Mouse (Mus musculus) thymus, postnatal 25 days (tissue): Measurements from ENCODE around the gene H2afy2.

Source experiments
- DNase-seq: peaks from one replicate; pipeline ENCODE4 v3.0.0; 2022

H2afy2 gene

DNA sequence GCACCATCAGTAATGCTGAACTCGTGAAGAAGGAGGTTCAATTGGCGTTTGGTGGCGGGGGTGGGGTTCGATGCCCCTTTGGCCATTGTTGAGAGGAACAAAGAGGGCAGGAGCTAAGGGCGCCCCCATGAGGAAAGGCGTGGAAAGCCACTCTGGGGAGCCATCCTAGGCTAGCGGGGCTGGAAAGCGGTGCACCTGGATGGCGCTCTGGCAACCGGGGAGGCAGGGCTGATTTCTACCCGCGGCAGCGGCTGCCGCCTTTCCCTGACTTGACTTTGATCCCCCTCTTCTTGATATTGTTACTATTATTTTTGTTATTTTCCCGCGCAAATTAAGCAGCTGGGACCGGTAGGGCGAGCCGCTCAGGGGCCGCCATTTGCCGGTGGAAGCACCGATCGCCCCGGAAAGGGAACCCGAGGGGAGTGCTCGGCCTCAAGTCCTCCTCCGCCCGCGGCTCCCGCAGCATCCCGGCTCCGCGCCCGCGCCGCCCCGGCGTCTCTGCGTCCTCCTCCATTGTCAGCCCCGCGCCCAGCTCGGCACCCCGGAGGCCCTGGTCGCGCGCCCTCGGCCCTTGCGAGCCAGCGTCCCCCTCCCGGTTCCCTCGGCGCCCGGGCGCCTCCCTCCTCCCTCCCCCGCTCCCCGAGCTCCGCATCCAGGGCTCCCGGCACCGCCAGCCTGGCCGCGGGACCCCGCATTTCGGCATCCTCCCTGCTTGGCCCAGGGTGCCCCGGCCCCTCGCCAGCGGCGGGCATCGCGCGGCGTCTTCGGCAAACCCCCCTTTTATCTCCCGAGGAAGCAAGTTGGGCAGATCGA lies 942 bp downstream of the H2afy2 start:
- DNase-seq, result peak; percentile 26

DNA sequence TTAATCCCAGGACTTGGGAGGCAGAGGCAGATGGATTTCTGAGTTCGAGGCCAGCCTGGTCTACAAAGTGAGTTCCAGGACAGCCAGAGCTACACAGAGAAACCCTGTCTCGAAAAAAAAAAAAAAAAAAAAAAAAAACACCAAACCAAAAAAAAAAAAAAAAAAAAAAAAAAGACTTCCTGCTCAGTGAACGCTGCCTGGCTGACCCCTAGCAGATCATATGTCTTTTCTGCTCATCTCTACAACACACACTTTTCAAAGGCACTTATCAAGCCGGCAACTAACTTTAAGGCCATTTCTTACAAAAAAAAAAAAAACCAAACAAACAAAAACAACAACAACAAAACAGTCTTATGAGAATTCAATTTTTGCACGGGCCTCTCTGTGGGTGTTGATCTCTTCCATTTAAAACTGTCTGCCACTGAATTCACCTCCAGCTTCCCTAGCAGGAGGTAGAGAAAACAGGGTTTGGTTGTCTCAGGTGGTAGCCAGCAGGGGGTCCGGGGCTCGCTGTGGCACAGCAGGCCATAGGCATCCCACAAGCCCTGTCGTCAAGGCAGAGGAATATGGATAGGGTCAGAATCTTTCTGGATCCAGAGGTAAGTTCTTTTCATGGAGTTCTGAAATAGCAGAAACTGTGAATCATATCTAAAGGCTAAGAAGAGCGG lies 2.4 kb downstream of the H2afy2 start:
- no peak for DNase-seq

DNA sequence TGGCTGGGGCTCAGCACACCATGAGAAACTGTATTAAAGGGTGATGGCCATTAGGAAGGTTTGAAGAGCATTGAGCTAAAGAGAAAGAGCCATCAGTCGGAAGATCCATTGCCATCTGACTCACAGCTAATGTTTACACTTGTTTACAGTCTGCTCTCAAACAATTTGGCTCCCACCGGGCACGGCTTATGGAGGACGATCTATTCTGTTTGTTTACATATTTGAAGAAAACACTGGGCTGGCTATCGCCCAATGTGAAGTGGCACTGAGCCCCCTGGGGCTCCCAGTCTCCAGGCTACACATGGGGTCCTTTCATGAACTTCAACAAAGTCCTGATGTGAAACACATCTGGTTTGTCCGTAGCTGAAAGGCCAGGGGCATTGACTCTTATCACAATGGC lies 17.1 kb downstream of the H2afy2 start:
- DNase-seq, result no peak

DNA sequence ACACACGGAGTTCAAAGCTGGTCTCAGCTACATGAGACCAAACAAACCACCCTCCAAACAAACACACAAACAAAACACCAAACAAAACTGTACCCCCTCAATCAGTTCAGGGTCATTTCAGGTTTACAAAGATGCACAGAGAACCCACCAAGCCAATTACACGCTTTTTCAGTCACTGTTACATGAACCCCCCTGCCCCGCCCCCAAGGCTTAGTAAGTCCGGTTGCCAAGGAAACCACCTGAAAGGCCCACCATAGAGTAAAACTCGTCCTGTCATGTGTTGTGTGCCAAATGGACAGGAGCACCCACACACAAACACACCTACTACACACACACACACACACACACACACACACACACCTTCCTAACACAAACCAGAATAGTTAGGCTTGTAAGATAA lies 18.4 kb downstream of the H2afy2 start:
- DNase-seq, result no peak

DNA sequence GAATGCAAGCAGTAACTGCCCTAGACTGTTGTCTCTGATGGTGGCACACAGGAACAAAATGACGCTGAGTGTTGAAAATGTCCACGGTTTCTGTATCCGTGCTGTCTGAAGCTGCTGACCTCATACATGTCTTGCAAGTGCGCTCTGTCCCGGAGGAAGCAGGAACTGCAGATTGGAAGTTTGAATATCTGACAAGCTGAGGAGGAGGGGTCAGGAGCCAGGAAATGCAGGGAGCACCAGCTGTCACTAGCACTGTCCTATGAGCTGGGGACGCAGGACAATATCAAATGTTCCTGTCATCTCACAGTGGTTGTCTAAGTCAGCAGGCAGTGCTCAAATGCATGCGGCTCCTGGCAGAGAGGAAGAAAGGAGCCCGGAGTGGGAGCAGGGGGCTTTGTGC lies 19.3 kb downstream of the H2afy2 start:
- no peak for DNase-seq

DNA sequence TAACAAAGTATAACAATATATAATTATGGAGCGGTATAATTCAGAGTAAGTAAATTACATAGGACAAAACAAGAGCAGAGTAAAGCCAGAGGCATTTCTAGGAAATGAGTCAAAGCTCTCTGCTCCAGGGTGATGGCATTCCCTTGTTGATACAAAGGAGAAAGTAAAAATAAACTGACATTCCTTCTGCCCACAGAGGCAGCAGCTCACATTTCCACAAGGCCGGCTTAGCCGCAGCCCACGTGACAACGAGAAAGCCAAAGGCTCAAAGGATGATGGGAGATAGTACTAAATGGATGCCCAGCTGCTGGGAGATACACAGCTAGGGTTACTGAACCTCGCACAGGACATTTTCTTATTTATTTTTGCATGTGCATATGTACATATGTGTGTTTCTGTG lies 24.1 kb downstream of the H2afy2 start:
- DNase-seq, result no peak

DNA sequence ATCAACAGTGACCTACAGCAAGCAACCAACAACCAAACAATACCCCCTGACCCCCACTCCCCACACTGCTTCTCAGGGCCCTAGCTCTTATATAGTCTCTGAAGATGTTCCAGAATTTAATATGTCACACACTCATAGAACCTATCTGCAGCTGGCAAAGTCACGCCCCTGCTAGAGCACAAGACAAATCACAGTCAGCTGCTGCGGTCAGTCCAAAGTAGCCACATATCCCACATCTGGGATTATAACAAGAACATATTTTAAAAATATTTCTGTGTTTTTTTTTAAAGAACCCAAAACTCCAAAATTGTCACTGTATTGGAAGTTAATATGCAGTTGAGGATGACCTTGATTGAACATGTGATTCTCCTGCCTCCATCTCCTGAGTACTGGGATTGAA lies 25.0 kb downstream of the H2afy2 start:
- no peak for DNase-seq

DNA sequence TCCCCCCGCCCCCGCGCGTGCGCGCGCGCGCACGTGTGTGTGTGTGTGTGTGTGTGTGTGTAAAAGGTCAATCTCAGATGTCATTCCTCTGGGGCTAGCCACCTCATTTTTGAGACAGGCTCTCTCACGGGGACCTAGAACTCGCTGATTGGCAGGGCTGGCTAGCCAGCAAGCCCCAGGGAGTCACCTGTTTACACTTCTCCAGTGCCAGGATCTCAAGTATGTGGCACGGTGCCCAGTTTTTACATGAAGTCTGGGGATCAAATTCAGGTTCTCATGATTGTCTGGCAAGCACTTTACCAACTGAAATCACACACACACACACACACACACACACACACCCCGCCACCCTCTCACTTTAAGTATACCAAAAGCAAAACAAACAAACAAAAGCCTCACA lies 26.9 kb downstream of the H2afy2 start:
- no peak for DNase-seq

DNA sequence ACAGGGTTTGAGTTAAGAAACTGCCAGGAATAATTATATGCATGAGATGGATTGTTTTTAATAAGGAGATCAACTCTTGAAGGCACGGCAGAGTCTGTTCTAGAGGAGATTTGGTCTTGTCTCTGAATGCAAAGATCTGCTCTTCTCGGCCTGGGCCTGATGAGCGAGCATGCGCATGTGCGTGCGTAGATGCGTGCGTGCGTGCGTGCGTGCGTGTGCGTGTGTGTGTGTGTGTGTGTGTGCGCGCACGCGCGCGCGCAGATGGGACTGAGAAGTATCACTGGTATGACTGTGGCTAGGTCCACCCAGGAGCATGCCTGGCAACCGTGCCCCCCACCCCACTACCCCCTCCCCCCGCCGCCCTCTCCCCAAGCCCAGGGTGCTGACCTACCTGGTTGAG lies 30.9 kb downstream of the H2afy2 start:
- no peak for DNase-seq

DNA sequence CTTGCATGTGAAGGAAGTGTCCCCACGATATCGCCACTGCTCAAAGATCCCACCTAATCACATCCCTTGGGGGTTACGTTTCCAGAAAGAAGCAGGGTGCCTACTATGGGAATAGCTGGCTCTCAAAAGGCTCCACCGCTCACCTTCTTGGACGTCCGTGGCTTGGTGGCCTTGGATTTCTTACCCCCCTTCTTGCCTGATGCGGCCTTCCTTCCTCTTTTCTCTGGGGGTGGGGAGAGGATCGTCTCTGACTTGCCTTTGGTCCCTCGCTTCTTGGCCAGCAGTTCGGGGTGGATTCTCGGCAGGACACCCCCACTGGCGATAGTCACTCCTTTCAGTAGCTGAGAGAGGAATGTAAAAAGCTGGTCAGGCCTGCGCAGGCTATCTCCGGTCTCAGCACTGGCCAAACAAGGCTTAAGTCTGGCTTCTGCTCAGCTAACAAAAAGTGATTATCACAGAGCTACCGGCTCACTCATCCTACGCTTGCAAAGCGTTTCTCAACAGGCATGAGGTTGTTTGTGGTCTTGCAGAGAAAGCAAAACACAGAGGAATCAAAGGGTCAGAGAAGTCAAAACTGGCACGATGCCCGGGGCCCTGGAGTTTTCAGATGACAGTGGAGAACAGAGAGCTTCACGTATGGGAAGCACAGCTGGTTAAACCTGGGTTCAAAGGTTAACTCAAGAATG lies 32.3 kb downstream of the H2afy2 start:
- no peak for DNase-seq

DNA sequence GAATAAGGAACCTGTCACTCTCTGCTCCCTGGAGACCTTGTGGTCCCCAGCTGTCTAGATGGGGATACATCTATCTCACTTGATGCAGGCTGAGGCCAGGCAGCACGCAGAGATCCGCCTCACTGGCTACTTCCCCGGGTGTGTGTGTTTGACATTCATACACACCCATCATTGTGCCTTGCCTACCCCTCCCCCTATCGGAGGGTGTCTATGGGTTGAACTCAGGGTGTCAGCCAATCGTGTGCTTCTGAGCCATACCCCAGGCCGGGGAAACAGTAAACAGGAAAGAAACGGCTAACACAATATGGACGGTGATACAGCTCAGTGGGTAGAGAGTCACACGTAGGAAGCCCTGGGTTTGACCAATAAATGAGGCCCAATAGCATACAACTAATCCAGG lies 33.9 kb downstream of the H2afy2 start:
- no peak for DNase-seq

DNA sequence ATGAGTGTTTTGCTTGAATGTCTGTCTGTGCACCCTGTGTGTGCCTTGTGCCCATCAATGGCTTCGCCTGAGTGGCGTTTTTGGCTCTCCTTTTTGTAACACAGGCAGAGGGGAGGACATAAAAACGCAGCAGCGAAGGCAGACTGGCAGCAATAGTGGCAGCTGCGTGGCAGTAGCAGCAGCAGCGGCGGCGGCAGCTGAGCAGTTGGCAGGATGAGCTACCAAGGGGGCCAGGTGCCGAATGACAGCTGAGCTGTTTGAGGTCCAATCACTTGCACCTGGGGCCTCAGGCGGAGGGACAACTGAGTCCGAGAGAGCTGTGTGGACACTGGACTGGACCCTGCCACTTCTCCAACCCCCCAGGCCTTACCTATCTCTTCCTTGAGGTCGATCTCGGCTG lies 36.6 kb downstream of the H2afy2 start:
- DNase-seq, result no peak

DNA sequence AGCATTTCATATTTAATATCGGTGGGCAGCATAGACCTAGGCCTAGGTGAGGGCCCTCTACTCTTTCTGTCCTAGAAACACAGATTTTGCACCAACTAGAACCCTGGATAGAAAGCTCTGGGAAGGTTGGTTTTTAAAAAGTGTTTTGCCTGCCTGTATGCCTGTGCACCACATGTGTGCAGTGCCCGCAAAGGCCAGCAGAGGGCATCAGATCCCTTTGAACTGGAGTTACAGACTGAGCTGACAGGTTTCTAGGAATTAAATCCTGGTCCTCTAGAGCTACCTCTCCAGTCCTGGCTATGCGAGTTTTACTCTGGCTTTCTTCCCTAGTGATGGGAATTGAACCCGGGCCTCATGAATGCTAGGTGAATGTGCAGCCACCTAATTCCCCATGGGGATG lies 38.8 kb downstream of the H2afy2 start:
- peak; percentile 19 for DNase-seq

DNA sequence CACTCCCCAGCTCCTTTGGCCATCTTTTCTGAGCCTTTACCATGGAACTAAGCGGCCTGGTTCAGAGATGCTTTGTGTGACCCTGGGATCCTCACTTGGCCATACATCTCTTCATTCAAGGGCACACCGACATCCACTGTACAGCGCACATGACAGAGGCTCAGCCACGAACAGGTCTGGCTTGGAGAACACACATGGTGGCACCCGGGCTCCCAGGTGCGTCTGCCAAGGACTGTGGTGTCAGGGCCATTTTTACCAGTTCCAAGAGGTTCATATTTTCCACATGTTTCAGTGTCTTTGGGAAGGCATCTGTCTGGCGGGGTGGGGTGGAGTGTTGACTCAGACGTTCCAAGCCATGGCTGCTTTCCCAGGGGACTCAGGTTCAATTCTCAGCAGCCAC lies 41.6 kb downstream of the H2afy2 start:
- DNase-seq, result no peak

DNA sequence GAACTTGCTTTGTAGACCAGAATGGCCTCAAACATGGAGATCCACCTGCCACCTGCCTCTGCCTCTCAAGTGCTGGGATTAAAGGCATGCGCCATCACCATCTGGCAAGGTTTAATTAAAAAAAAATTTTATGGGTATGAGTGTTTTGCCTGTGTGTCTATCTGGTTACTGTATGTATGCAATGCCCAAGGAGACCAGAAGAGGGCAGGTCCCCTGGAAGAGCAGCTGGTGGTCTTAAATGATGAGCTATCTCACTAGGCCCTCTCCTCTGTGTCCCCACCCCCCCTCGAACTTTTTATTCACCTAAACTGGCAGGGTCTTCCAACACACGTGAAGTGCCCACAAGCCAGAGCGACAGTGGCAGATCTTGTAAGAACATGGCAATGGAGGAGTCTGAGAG lies 42.1 kb downstream of the H2afy2 start:
- DNase-seq, result no peak

DNA sequence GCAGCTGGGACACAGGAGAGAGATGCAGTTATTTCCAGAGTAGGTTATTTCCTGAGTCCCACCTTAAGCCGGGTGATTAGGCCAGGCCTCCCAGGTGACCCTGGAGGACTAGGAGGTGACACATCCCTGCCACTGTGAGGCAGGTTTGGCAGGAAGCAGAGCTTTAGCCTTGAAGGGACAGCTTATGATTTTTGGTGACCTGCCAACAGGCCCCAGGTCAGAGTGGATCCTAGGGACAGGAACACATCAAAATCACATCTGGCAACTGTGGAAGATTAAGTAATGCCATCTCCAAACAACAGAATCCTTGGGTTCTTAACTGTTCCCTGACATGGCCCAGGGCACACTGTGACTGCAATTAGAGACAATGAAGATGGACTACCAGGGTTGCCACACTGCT lies 42.6 kb downstream of the H2afy2 start:
- no peak for DNase-seq

DNA sequence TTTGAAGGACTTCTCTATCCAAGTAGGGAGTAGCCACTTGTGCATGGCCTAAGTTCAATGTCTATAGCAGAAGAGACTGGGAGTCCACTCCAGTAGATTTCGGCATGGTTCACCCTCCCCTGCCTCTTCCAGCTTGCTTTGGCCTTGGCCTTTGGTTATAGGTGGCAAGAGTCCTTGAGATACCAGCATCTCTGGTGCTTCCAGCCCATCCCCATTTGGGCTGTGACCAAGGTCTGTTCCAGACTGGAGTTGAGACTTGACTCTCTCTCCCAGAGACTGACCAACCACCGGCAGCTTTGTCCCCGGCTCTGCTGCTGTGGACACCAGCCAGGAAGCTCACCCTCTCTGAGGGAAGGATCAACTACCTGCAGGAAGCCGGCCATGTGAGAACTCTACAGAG lies 45.8 kb downstream of the H2afy2 start:
- no peak for DNase-seq

DNA sequence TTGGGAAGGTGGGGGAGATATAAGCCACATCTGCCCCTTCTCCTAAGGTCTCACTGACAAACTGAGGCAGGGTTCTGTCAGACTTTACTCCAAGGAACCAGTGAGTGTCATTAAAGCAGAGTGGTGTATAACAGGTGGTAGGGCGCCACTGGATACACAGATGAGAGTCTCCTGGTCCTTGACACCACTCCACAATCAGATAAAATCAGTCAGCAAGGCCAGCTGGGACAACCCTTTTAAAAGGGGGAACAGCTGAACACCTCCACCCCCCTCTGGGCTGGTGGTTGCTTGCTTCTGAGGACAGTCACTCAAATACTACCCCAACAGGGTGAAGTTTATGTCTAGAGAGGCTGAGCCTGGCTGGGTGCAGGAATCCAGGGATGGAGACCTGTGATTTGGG lies 46.4 kb downstream of the H2afy2 start:
- no peak for DNase-seq

DNA sequence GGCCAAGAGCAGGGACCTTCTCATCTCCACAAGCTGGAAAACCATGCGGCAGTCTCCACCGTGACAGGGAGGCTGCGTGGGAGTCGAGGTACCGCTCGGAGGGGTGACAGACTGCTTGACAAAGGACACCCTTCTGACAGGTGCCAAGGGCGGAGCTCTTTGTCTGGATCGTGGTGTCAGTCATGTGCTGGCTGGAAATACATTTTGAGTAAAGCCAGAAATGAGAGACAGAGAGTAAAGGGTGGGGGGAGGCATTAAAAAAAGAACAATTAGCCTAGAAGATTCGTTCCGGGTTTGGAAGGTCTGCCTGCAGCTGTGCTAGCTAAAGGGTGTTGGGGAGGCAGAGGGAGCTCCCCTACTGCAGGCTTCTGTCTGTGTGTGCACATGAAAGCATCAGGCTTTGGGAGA lies 47.3 kb downstream of the H2afy2 start:
- DNase-seq, result no peak

DNA sequence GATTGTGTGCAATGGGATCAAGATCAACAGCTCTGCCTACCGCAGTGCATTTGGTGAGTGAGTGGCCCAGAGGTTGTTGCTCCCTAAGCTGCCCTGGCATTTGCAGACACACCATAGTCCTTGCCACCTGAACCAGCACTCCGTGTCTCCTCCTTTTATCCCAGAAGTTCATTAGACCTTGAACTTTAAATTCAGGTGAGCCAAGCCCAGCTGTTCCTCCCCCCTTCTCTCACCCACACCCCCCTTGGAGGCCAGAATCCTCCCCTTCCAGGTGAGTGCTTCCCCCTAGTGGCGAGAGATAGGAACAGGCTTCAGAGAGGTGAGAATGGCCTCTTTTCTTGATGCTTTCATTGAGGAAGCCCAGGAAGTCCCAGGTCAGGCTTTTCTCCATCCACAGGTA lies 49.6 kb downstream of the H2afy2 start:
- peak; percentile 26 for DNase-seq

DNA sequence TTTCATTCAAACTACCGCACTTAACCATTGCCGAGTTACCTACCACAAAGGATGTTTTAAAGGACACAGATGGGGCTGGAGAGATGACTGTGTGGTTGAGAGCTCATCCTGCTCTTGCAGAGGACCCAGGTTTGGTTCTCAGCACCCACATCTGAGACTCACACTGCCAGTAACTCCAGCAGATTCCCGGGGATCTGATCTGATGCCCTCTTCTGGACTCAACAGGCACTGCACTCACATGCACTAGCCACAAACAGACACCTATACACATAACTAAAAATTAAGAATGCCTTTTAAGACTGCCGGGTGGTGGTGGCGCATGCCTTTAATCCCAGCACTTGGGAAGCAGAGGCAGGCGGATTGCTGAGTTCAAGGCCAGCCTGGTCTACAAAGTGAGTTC lies 53.8 kb downstream of the H2afy2 start:
- DNase-seq, result no peak

DNA sequence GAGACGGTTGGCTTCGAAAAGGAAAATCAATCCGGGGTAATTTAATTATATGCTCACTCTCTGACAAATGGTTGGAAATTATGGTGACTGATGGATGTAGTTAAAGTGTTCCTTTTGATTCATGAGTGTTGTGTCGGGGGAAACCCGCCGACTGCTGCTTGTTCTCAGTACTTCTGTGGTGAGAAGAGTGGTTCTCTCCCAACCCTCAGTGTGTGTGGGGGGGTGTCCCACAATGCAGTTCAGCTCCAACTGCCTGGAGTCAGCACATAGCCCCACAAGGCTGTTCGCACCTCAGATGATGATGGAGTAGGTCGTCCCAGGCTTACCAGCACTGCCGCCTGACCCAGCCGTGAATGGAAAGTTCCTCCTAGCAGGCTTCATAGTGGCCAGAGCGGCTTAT lies 54.8 kb downstream of the H2afy2 start:
- DNase-seq, result no peak

DNA sequence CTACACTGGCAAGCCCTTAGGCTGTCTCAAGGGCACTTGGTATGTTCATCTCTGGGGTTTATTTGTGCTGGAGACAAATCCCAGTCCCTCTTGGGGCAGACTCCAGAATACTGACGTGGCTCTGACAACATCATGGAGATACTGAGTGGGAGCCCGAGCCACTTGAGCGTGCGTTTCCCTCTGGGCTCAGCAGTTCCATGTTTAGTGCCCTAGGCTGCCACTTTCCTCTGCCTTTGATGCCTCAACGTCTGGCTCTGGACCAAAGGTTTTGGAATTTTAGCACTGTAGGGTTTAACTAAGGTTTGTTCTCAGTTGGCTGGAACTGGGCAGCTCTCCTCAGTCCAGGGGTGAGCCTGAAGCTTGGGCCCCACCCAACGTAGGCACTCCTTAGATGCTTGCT lies 60.7 kb downstream of the H2afy2 start:
- DNase-seq, result no peak

DNA sequence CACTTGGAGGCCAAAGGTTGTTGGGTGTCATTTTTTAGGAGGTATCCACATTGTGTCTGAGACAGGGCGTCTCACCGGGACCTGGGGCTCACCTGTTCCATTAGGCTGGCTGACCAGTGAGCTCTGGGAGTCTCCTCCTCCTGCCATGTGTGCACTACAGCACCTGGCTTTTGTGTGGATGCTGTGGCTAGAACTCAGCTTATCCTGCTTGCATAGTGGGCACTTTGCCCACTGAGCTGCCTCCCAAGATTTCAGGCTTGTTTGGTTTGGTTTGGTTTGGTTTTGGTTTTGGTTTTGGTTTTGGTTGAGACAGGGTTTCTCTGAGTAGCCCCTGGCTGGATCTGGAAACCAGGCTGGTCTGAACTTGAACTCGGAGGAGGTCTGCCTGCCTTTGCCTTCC lies 61.7 kb downstream of the H2afy2 start:
- no peak for DNase-seq
